In the genomic region with DNA sequence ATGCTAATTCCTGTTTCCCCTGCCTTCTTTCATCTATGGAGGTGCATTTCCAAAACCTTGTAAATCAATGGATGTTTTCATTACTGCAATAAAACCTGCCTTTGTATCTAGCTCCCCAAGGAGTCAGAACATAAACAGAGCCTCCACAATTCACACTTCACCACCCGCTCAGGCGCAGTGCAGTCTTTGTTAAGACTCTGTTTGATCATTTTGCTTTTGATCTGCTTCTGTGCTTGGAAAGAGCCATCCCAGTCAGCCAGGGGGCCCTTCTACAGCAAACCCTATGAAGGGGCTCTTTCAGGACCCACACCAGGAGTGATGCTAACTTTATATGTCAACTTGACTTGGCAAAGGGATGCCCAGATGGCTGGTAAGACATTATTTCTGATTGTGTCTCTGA, we compare ENCODE assay signal across 29 mouse cellular contexts.
DNase-seq lines count a peak whose midpoint lies in the region; ATAC-seq and TF ChIP-seq lines count a peak whose summit lies in the region.
"Had no signal": no experiment of that assay in that cellular context is flagged by ENCODE, and none has a peak within 500 bp of the region (broad histone marks: within the 10 kb centered on the region; RNA-seq: fewer than 3 reads in every experiment).

No protein-coding gene starts in this region.

- H3K4me1 ChIP-seq in forebrain, embryonic 14.5 days (ENCODE audit: control insufficient read depth, insufficient read depth, low read length) = no peaks in the 10 kb centered on the region
- H3K4me1 ChIP-seq in forebrain, postnatal 0 days (ENCODE audit: insufficient read depth) = no peaks in the 10 kb centered on the region
- H3K4me1 ChIP-seq in intestine, embryonic 14.5 days (replicated peaks; ENCODE audit: control insufficient read depth, insufficient read depth, low read length) = no peaks in the 10 kb centered on the region
- no peaks in the 10 kb centered on the region for H3K4me1 ChIP-seq in intestine, postnatal 0 days (replicated peaks; ENCODE audit: control insufficient read depth, insufficient read depth, low read length)
- H3K4me1 ChIP-seq in midbrain, embryonic 16.5 days (ENCODE audit: control insufficient read depth, insufficient read depth, low read length) = no peaks in the 10 kb centered on the region
- H3K4me1 ChIP-seq in midbrain, embryonic 15.5 days = no peaks in the 10 kb centered on the region
- H3K4me1 ChIP-seq: embryonic facial prominence, embryonic 13.5 days; embryonic facial prominence, embryonic 15.5 days; forebrain, embryonic 10.5 days; forebrain, embryonic 12.5 days; forebrain, embryonic 15.5 days had no signal

- no peaks in the 10 kb centered on the region for H3K36me3 ChIP-seq in forebrain, embryonic 14.5 days (ENCODE audit: control insufficient read depth, insufficient read depth, low read length)
- no peaks in the 10 kb centered on the region for H3K36me3 ChIP-seq in forebrain, postnatal 0 days (ENCODE audit: insufficient read depth)
- H3K36me3 ChIP-seq in intestine, embryonic 14.5 days (ENCODE audit: control insufficient read depth, insufficient read depth, low read length) = no peaks in the 10 kb centered on the region
- H3K36me3 ChIP-seq in intestine, postnatal 0 days (ENCODE audit: control insufficient read depth, insufficient read depth) = no peaks in the 10 kb centered on the region
- no peaks in the 10 kb centered on the region for H3K36me3 ChIP-seq in midbrain, embryonic 16.5 days (ENCODE audit: control insufficient read depth, insufficient read depth, low read length)
- H3K36me3 ChIP-seq in midbrain, embryonic 15.5 days (replicated peaks) = no peaks in the 10 kb centered on the region
- H3K36me3 ChIP-seq: embryonic facial prominence, embryonic 13.5 days; embryonic facial prominence, embryonic 15.5 days; forebrain, embryonic 10.5 days; forebrain, embryonic 12.5 days; forebrain, embryonic 15.5 days; G1E had no signal

- peak; percentile 11 for DNase-seq in forebrain, embryonic 14.5 days (ENCODE audit: low spot score)
- DNase-seq in forebrain, postnatal 0 days = no peak
- DNase-seq in intestine, embryonic 14.5 days (ENCODE audit: low spot score) = peak; percentile 13
- no peak for DNase-seq in lung, postnatal 25 days (ENCODE audit: low spot score)
- DNase-seq: adrenal gland, adult 8-10 months; adrenal gland, postnatal 14 days; adrenal gland, postnatal 36 days; B cell, adult 2 months; cerebellum, adult 11 months; cerebellum, adult 18-20 months; cerebellum, adult 8-10 months; cerebellum, adult 9-11 months; cerebellum, postnatal 14 days; cerebellum, postnatal 36 days; embryo, embryonic 11 days had no signal

- H3K4me2 ChIP-seq in forebrain, embryonic 14.5 days (ENCODE audit: low read length) = no peak overlapping the region
- no peak overlapping the region for H3K4me2 ChIP-seq in forebrain, postnatal 0 days (ENCODE audit: low read depth)
- no peak overlapping the region for H3K4me2 ChIP-seq in intestine, embryonic 14.5 days (ENCODE audit: low read length)
- H3K4me2 ChIP-seq in intestine, postnatal 0 days (replicated peaks; ENCODE audit: low read depth) = no peak overlapping the region
- no peak overlapping the region for H3K4me2 ChIP-seq in midbrain, embryonic 16.5 days (ENCODE audit: low read length)
- H3K4me2 ChIP-seq in midbrain, embryonic 15.5 days = no peak overlapping the region
- H3K4me2 ChIP-seq: embryonic facial prominence, embryonic 13.5 days; embryonic facial prominence, embryonic 15.5 days; forebrain, embryonic 12.5 days; forebrain, embryonic 15.5 days had no signal

- H3K4me3 ChIP-seq in forebrain, embryonic 14.5 days (ENCODE audit: low read depth, low read length) = no peak overlapping the region
- no peak overlapping the region for H3K4me3 ChIP-seq in forebrain, postnatal 0 days (ENCODE audit: low read depth, low read length)
- H3K4me3 ChIP-seq in intestine, embryonic 14.5 days (ENCODE audit: low read depth, low read length) = no peak overlapping the region
- no peak overlapping the region for H3K4me3 ChIP-seq in intestine, postnatal 0 days (ENCODE audit: low read depth, low read length)
- no peak overlapping the region for H3K4me3 ChIP-seq in midbrain, embryonic 16.5 days (ENCODE audit: low read depth, low read length)
- no peak overlapping the region for H3K4me3 ChIP-seq in midbrain, embryonic 15.5 days
- H3K4me3 ChIP-seq: embryonic facial prominence, embryonic 13.5 days; embryonic facial prominence, embryonic 15.5 days; erythroblast, embryonic 14.5 days; forebrain, embryonic 10.5 days; forebrain, embryonic 12.5 days; forebrain, embryonic 15.5 days had no signal

- H3K9ac ChIP-seq in forebrain, embryonic 14.5 days (ENCODE audit: low read length) = no peak overlapping the region
- H3K9ac ChIP-seq in forebrain, postnatal 0 days = no peak overlapping the region
- no peak overlapping the region for H3K9ac ChIP-seq in intestine, embryonic 14.5 days (ENCODE audit: low read length)
- no peak overlapping the region for H3K9ac ChIP-seq in intestine, postnatal 0 days (ENCODE audit: low read depth, low read length)
- H3K9ac ChIP-seq in midbrain, embryonic 16.5 days (ENCODE audit: low read depth, low read length) = no peak overlapping the region
- H3K9ac ChIP-seq in midbrain, embryonic 15.5 days = no peak overlapping the region
- H3K9ac ChIP-seq: embryonic facial prominence, embryonic 13.5 days; embryonic facial prominence, embryonic 15.5 days; forebrain, embryonic 12.5 days; forebrain, embryonic 15.5 days had no signal

- no peak for ATAC-seq in forebrain, embryonic 14.5 days
- ATAC-seq in forebrain, postnatal 0 days = no peak
- no peak for ATAC-seq in intestine, embryonic 14.5 days (replicated peaks; ENCODE audit: low FRiP score, low TSS enrichment, low read depth)
- ATAC-seq in intestine, postnatal 0 days = no peak
- ATAC-seq in midbrain, embryonic 16.5 days = peak; percentile 64; the same call in 1 of the 2 replicates
- ATAC-seq in midbrain, embryonic 15.5 days (replicated peaks) = no peak
- ATAC-seq: activated CD4-positive, CD25-positive, alpha-beta regulatory T cell, adult 4 months; CD4-positive, CD25-positive, alpha-beta regulatory T cell, adult 4 months; forebrain, embryonic 15.5 days; Patski had no signal

- no peaks in the 10 kb centered on the region for H3K27me3 ChIP-seq in forebrain, embryonic 14.5 days (replicated peaks; ENCODE audit: control insufficient read depth, insufficient read depth, low read length)
- no peaks in the 10 kb centered on the region for H3K27me3 ChIP-seq in forebrain, postnatal 0 days (ENCODE audit: insufficient read depth, low read length)
- no peaks in the 10 kb centered on the region for H3K27me3 ChIP-seq in intestine, embryonic 14.5 days (replicated peaks; ENCODE audit: control insufficient read depth, insufficient read depth, low read length)
- no peaks in the 10 kb centered on the region for H3K27me3 ChIP-seq in intestine, postnatal 0 days (replicated peaks; ENCODE audit: control insufficient read depth, insufficient read depth, low read length)
- no peaks in the 10 kb centered on the region for H3K27me3 ChIP-seq in midbrain, embryonic 16.5 days (ENCODE audit: control insufficient read depth, insufficient read depth, low read depth, low read length)
- no peaks in the 10 kb centered on the region for H3K27me3 ChIP-seq in midbrain, embryonic 15.5 days (replicated peaks)
- H3K27me3 ChIP-seq: CH12.LX; embryonic facial prominence, embryonic 13.5 days; embryonic facial prominence, embryonic 15.5 days; forebrain, embryonic 12.5 days; forebrain, embryonic 15.5 days had no signal

- no peak overlapping the region for H3K27ac ChIP-seq in forebrain, embryonic 14.5 days (ENCODE audit: low read depth, low read length)
- H3K27ac ChIP-seq in forebrain, postnatal 0 days (ENCODE audit: low read depth, low read length) = no peak overlapping the region
- no peak overlapping the region for H3K27ac ChIP-seq in intestine, embryonic 14.5 days (ENCODE audit: low read depth)
- H3K27ac ChIP-seq in intestine, postnatal 0 days (ENCODE audit: low read depth, low read length) = no peak overlapping the region
- H3K27ac ChIP-seq in midbrain, embryonic 16.5 days (ENCODE audit: low read length) = no peak overlapping the region
- H3K27ac ChIP-seq in midbrain, embryonic 15.5 days = no peak overlapping the region
- H3K27ac ChIP-seq: embryonic facial prominence, embryonic 13.5 days; embryonic facial prominence, embryonic 15.5 days; forebrain, embryonic 10.5 days; forebrain, embryonic 12.5 days; forebrain, embryonic 15.5 days had no signal

- WGBS in forebrain, embryonic 14.5 days = 34% methylated on average over 2 of the region's 2 CpGs
- 30% methylated on average over 2 of the region's 2 CpGs for WGBS in forebrain, postnatal 0 days
- WGBS in intestine, embryonic 14.5 days = 71% methylated on average over 2 of the region's 2 CpGs
- 76% methylated on average over 2 of the region's 2 CpGs for WGBS in intestine, postnatal 0 days
- WGBS in midbrain, embryonic 16.5 days = 40% methylated on average over 2 of the region's 2 CpGs
- 49% methylated on average over 2 of the region's 2 CpGs for WGBS in midbrain, embryonic 15.5 days

- peaks cover 3% of the 10 kb centered on the region; the same call in 1 of the 2 replicates for H3K9me3 ChIP-seq in forebrain, embryonic 14.5 days (replicated peaks; ENCODE audit: control insufficient read depth, low read length)
- H3K9me3 ChIP-seq in forebrain, postnatal 0 days (ENCODE audit: low read length) = no peaks in the 10 kb centered on the region
- H3K9me3 ChIP-seq in intestine, embryonic 14.5 days (ENCODE audit: control insufficient read depth, low read length) = no peaks in the 10 kb centered on the region
- H3K9me3 ChIP-seq in intestine, postnatal 0 days (ENCODE audit: control insufficient read depth) = no peaks in the 10 kb centered on the region
- H3K9me3 ChIP-seq in midbrain, embryonic 16.5 days (replicated peaks; ENCODE audit: control insufficient read depth, low read length, poor library complexity, severe bottlenecking) = 0 out of 2 replicates have a peak, but pooled peaks cover 2% of the 10 kb centered on the region
- H3K9me3 ChIP-seq in midbrain, embryonic 15.5 days = no peaks in the 10 kb centered on the region
- H3K9me3 ChIP-seq: forebrain, embryonic 12.5 days; forebrain, embryonic 15.5 days had no signal

- no peak for TF ChIP-seq CTCF in forebrain, postnatal 0 days (IDR thresholded peaks at IDR 0.05; ENCODE audit: low read depth)
- no peak for TF ChIP-seq CTCF in intestine, postnatal 0 days (IDR thresholded peaks at IDR 0.05; ENCODE audit: low read depth)

Comparison
In these comparisons a context has a peak if more than half of its experiments do, and no peak if none do; other contexts are left out.
1. DNase-seq: peak in forebrain, embryonic 14.5 days (single experiment) and intestine, embryonic 14.5 days (single experiment); none in forebrain, postnatal 0 days (single experiment) and lung, postnatal 25 days (single experiment).